Mouse (Mus musculus) cerebellum, adult 2 months (tissue): Measurements from ENCODE around the gene Mtcl1. TPM values are rescaled to one million over a fixed set of nuclear protein-coding genes. Genes with fewer than 3 reads are reported as not detected.

Experiments
- DNase-seq, 2 experiments: peaks; one replicate each; pipeline ENCODE4 v3.0.0; 2021
- H3K27ac ChIP-seq: fragments of 200-500 bp; 2 replicates; pipeline ENCODE4 v1.5.1; 2012; ENCODE audit warnings: low read length, control low read depth, inconsistent platforms; ENCODE audit not compliant: insufficient read depth
- H3K27me3 ChIP-seq: fragments of 200-500 bp; 2 replicates; pipeline ENCODE4 v1.6.1; 2012; ENCODE audit warnings: inconsistent platforms, mild to moderate bottlenecking, low read length, moderate library complexity; ENCODE audit not compliant: control insufficient read depth, insufficient read depth
- H3K4me1 ChIP-seq: fragments of 200-500 bp; 2 replicates; pipeline ENCODE4 v1.6.1; 2011; ENCODE audit warnings: low read length; ENCODE audit not compliant: control insufficient read depth, insufficient read depth
- H3K4me3 ChIP-seq: fragments of 200-500 bp; replicated peaks from 2 replicates; pipeline ENCODE3; 2011; ENCODE audit warnings: mild to moderate bottlenecking, low read depth, low read length, control low read depth; ENCODE audit not compliant: insufficient read depth
- CTCF ChIP-seq: fragments of 200-500 bp; IDR thresholded peaks from 2 replicates; pipeline ENCODE4 v1.5.1; 2011; ENCODE audit warnings: low read depth, mild to moderate bottlenecking, control low read depth, low read length, moderate library complexity, borderline replicate concordance; ENCODE audit not compliant: insufficient read depth
- POLR2A ChIP-seq: fragments of 200-500 bp; IDR thresholded peaks from 2 replicates; pipeline ENCODE4 v1.6.1; 2011; ENCODE audit warnings: low read length, control low read depth, borderline replicate concordance; ENCODE audit not compliant: insufficient read depth
- WGBS: fragments of 180-500 bp; shearing (Covaris S2); methylation state at CpG from one replicate; pipeline ENCODE4 v1.1.7; 2018; 5-methylcytosine and 5-hydroxymethylcytosine counted together
- polyA plus RNA-seq: library from polyadenylated mRNA; depleted of rRNA; stranded (reverse); fragments of >200 nt; gene quantifications from 2 replicates; pipeline ENCODE4 v1.2.3, GENCODE M21; 2012; rRNA removed

The Mtcl1 gene
- polyA plus RNA-seq, 1 experiment, result 106 TPM

GRCm38 (mm10) chr17:66301267-66301666 is 148.3 kb downstream of the Mtcl1 start:
- H3K4me3 ChIP-seq, result no peak overlapping the region
- H3K4me1 ChIP-seq, result no peaks in the 10 kb centered on the region
- TF ChIP-seq CTCF (no peak), POLR2A (no peak)
- no peak overlapping the region for H3K27ac ChIP-seq
- WGBS, result 69% methylated on average over 4 of the region's 4 CpGs
- no peak for DNase-seq
- no peaks in the 10 kb centered on the region for H3K27me3 ChIP-seq

GRCm38 (mm10) chr17:66297721-66298120 is 151.8 kb downstream of the Mtcl1 start:
- Histone ChIP-seq H3K27me3 (no peaks in the 10 kb centered on the region), H3K4me3 (no peak overlapping the region), H3K27ac (no peak overlapping the region), H3K4me1 (no peaks in the 10 kb centered on the region)
- no peak for DNase-seq
- WGBS, result 68% methylated on average over 3 of the region's 3 CpGs
- TF ChIP-seq CTCF, result no peak
- no peak for TF ChIP-seq POLR2A

GRCm38 (mm10) chr17:66293581-66293980 is 156.0 kb downstream of the Mtcl1 start:
- Histone ChIP-seq H3K27ac (no peak overlapping the region), H3K27me3 (no peaks in the 10 kb centered on the region), H3K4me1 (no peaks in the 10 kb centered on the region), H3K4me3 (no peak overlapping the region)
- WGBS, result 88% methylated on average over 4 of the region's 4 CpGs
- TF ChIP-seq POLR2A, result no peak
- no peak for TF ChIP-seq CTCF
- no peak for DNase-seq

GRCm38 (mm10) chr17:66289894-66290293 is 159.7 kb downstream of the Mtcl1 start:
- Histone ChIP-seq H3K27ac (no peak overlapping the region), H3K4me1 (no peaks in the 10 kb centered on the region), H3K4me3 (no peak overlapping the region), H3K27me3 (no peaks in the 10 kb centered on the region)
- DNase-seq, result no peak
- no peak for TF ChIP-seq CTCF
- TF ChIP-seq POLR2A, result no peak
- WGBS, result 96% methylated on average over 4 of the region's 4 CpGs

Other genes starting within 250 kb of the Mtcl1 start
- 107 and 110 TPM in 2 replicates for gene Rab12, start 70.0 kb upstream of the Mtcl1 start, polyA plus RNA-seq
- gene Themis3, start 144.9 kb upstream of the Mtcl1 start, polyA plus RNA-seq, result not detected in 2 replicates